Comparison of ENCODE assay signal across 8 mouse cellular contexts in genomic region chr7:133124701-133125485, GRCm38 (mm10). TPM values are rescaled to one million over a fixed set of nuclear protein-coding genes. Genes with fewer than 3 reads are reported as not detected.
DNase-seq lines count a peak whose midpoint lies in the region; ATAC-seq and TF ChIP-seq lines count a peak whose summit lies in the region.

No protein-coding gene starts in this region.

- peak overlapping the region; percentile 95 for H3K4me3 ChIP-seq in kidney, embryonic 15.5 days (replicated peaks)
- peak overlapping the region; percentile 61 for H3K4me3 ChIP-seq in bone marrow macrophage, adult 2 months (ENCODE audit: insufficient read depth, low read length)
- H3K4me3 ChIP-seq in forebrain, embryonic 13.5 days: peak overlapping the region; percentile 87
- peak overlapping the region; percentile 77 for H3K4me3 ChIP-seq in stomach, embryonic 15.5 days (replicated peaks)

- H3K9me3 ChIP-seq in kidney, embryonic 15.5 days (replicated peaks): no peaks in the 10 kb centered on the region
- peaks cover 7% of the 10 kb centered on the region for H3K9me3 ChIP-seq in forebrain, embryonic 13.5 days (replicated peaks)
- no peaks in the 10 kb centered on the region for H3K9me3 ChIP-seq in stomach, embryonic 15.5 days

- no peak for TF ChIP-seq CTCF in bone marrow macrophage, adult 2 months (IDR thresholded peaks at IDR 0.05; ENCODE audit: low read depth, low read length)

- intact Hi-C loops in left cerebral cortex, postnatal 36 days (cut with DNase I): loop anchor here (5.0 kb wide), 2 partner anchors 93 to 512 kb away; partner anchors contain the start of gene Edrf1

- H3K36me3 ChIP-seq in kidney, embryonic 15.5 days: no peaks in the 10 kb centered on the region
- H3K36me3 ChIP-seq in forebrain, embryonic 13.5 days (ENCODE audit: poor library complexity, severe bottlenecking): no peaks in the 10 kb centered on the region
- H3K36me3 ChIP-seq in stomach, embryonic 15.5 days: no peaks in the 10 kb centered on the region

- TF ChIP-seq POLR2A in bone marrow macrophage, adult 2 months (IDR thresholded peaks at IDR 0.05; ENCODE audit: borderline replicate concordance, low read depth, low read length): no peak

- no peak for DNase-seq in kidney, postnatal 14 days
- DNase-seq in liver: peak; percentile 11
- no peak for DNase-seq in layer of hippocampus, adult 11-12 months (ENCODE audit: low spot score)
- DNase-seq in left cerebral cortex, postnatal 36 days (ENCODE audit: low spot score in 2 of 2): no peak

- WGBS in kidney, embryonic 15.5 days: 10% methylated on average over 34 of the region's 34 CpGs
- 7% methylated on average over 34 of the region's 34 CpGs for WGBS in forebrain, embryonic 13.5 days
- WGBS in stomach, embryonic 15.5 days: 15% methylated on average over 34 of the region's 34 CpGs

- no peak for ATAC-seq in kidney, embryonic 15.5 days (replicated peaks; ENCODE audit: low FRiP score)
- no peak for ATAC-seq in forebrain, embryonic 13.5 days
- ATAC-seq in stomach, embryonic 15.5 days (ENCODE audit: insufficient read depth, low FRiP score, low read depth): no peak

- H3K27ac ChIP-seq in kidney, embryonic 15.5 days: peak overlapping the region; percentile 99
- peak overlapping the region; percentile 100 for H3K27ac ChIP-seq in bone marrow macrophage, adult 2 months (ENCODE audit: insufficient read depth, low read depth, low read length)
- no peak overlapping the region for H3K27ac ChIP-seq in forebrain, embryonic 13.5 days
- H3K27ac ChIP-seq in stomach, embryonic 15.5 days: peak overlapping the region; percentile 100

- peaks cover 24% of the 10 kb centered on the region for H3K4me1 ChIP-seq in kidney, embryonic 15.5 days
- H3K4me1 ChIP-seq in bone marrow macrophage, adult 2 months (ENCODE audit: control insufficient read depth, insufficient read depth, low read length): peaks cover 18% of the 10 kb centered on the region
- peaks cover 26% of the 10 kb centered on the region for H3K4me1 ChIP-seq in forebrain, embryonic 13.5 days
- H3K4me1 ChIP-seq in stomach, embryonic 15.5 days: peaks cover 17% of the 10 kb centered on the region

- 0 out of 2 replicates have a peak, but pooled peaks cover 8% of the 10 kb centered on the region for H3K27me3 ChIP-seq in kidney, embryonic 15.5 days
- peaks cover 19% of the 10 kb centered on the region for H3K27me3 ChIP-seq in forebrain, embryonic 13.5 days
- H3K27me3 ChIP-seq in stomach, embryonic 15.5 days (replicated peaks): no peaks in the 10 kb centered on the region

- H3K9ac ChIP-seq in kidney, embryonic 15.5 days: peak overlapping the region; percentile 98
- H3K9ac ChIP-seq in forebrain, embryonic 13.5 days: peak overlapping the region; percentile 99
- peak overlapping the region; percentile 51; the same call in 1 of the 2 replicates for H3K9ac ChIP-seq in stomach, embryonic 15.5 days

- H3K4me2 ChIP-seq in kidney, embryonic 15.5 days: peak overlapping the region; percentile 84
- peak overlapping the region; percentile 98 for H3K4me2 ChIP-seq in forebrain, embryonic 13.5 days
- H3K4me2 ChIP-seq in stomach, embryonic 15.5 days: peak overlapping the region; percentile 89

RNA-seq across cellular contexts. Expression of gene Ctbp2, which starts 0.7 kb away (rescaled TPM):
- 114 and 117 TPM in 2 replicates for polyA plus RNA-seq in kidney, embryonic 15.5 days (2015; fragmentation: Nextera tagmentation; extraction: Ambion mirVana)
- polyA plus RNA-seq in bone marrow macrophage, adult 2 months (2012; ENCODE audit: insufficient read depth, insufficient read length, missing spikeins): 42.7 and 43.8 TPM in 2 replicates
- 104 and 106 TPM in 2 replicates for polyA plus RNA-seq in forebrain, embryonic 13.5 days (2015; fragmentation: Nextera tagmentation; extraction: Ambion mirVana)
- 87.8 and 91.4 TPM in 2 replicates for polyA plus RNA-seq in stomach, embryonic 15.5 days (2015; fragmentation: Nextera tagmentation; extraction: Ambion mirVana)
- 10 to 100 TPM; 20.3 to 28.3 TPM for total RNA-seq in left cerebral cortex, postnatal 36 days (2021)

RNA-seq across cellular contexts. Expression of gene Fgfr2, which starts 1.7 kb away (rescaled TPM):
- 99.9 and 104 TPM in 2 replicates for polyA plus RNA-seq in kidney, embryonic 15.5 days (2015; fragmentation: Nextera tagmentation; extraction: Ambion mirVana)
- polyA plus RNA-seq in bone marrow macrophage, adult 2 months (2012; ENCODE audit: insufficient read depth, insufficient read length, missing spikeins): 0.27 and 0.91 TPM in 2 replicates
- 47.9 and 56.7 TPM in 2 replicates for polyA plus RNA-seq in forebrain, embryonic 13.5 days (2015; fragmentation: Nextera tagmentation; extraction: Ambion mirVana)
- 96.7 and 104 TPM in 2 replicates for polyA plus RNA-seq in stomach, embryonic 15.5 days (2015; fragmentation: Nextera tagmentation; extraction: Ambion mirVana)
- 10 to 100 TPM; 41.6 to 46.6 TPM for total RNA-seq in left cerebral cortex, postnatal 36 days (2021)

Comparison
In these comparisons a context has a peak if more than half of its experiments do, and no peak if none do; other contexts are left out.
1. RNA of gene Fgfr2, which starts 1.7 kb away (polyA plus RNA-seq): 99.9 to 104 TPM in kidney, embryonic 15.5 days, 96.7 to 104 TPM in stomach, embryonic 15.5 days and 47.9 to 56.7 TPM in forebrain, embryonic 13.5 days; 0.27 to 0.91 TPM in bone marrow macrophage, adult 2 months; every median in the first group is over 10 times any median in the second.
2. Peak in every context shown above with its lines, with median percentiles within 50 percentile points of each other: H3K4me2 ChIP-seq, H3K4me3 ChIP-seq and H3K9ac ChIP-seq.